Mouse (Mus musculus) intestine, embryonic 16.5 days (tissue): ENCODE measurements around the gene Akap11. TPM values are rescaled to one million over a fixed set of nuclear protein-coding genes. Genes with fewer than 3 reads are reported as not detected.

Source experiments
- ATAC-seq: fragments of 200-750 bp; cut with Nextera tagmentation; 2 replicates; pipeline ENCODE4 v1.8.0; 2017; ENCODE audit warnings: moderate TSS enrichment, moderate library complexity
- H3K27ac ChIP-seq: fragments of 300-500 bp; sonication (generic); 2 replicates; pipeline ENCODE4 v1.5.1; 2014; ENCODE audit warnings: mild to moderate bottlenecking, low read length
- H3K27me3 ChIP-seq: fragments of 300-500 bp; sonication (generic); replicated peaks from 2 replicates; pipeline ENCODE4 v1.6.1; 2014; ENCODE audit warnings: low read length, control low read depth, mixed read lengths; ENCODE audit not compliant: control insufficient read depth, insufficient read depth
- H3K36me3 ChIP-seq: fragments of 300-500 bp; sonication (generic); 2 replicates; pipeline ENCODE4 v1.6.1; 2014; ENCODE audit warnings: low read length, control low read depth; ENCODE audit not compliant: control insufficient read depth, insufficient read depth
- H3K4me1 ChIP-seq: fragments of 300-500 bp; sonication (generic); 2 replicates; pipeline ENCODE4 v1.6.1; 2014; ENCODE audit warnings: low read length, control low read depth, mixed read lengths; ENCODE audit not compliant: control insufficient read depth, insufficient read depth
- H3K4me2 ChIP-seq: fragments of 300-500 bp; sonication (generic); 2 replicates; pipeline ENCODE4 v1.6.1; 2014; ENCODE audit warnings: low read depth, low read length, control low read depth
- H3K4me3 ChIP-seq: fragments of 300-500 bp; sonication (generic); 2 replicates; pipeline ENCODE4 v1.5.1; 2014; ENCODE audit warnings: mild to moderate bottlenecking, low read length
- H3K9ac ChIP-seq: fragments of 300-500 bp; sonication (generic); 2 replicates; pipeline ENCODE4 v1.6.1; 2014; ENCODE audit warnings: low read depth, low read length
- H3K9me3 ChIP-seq: fragments of 300-500 bp; sonication (generic); 2 replicates; pipeline ENCODE4 v1.6.1; 2016; ENCODE audit warnings: low read length, control low read depth; ENCODE audit not compliant: control insufficient read depth
- WGBS: fragments of 180-500 bp; shearing (Covaris S2); extraction: QIAGEN DNeasy Blood & Tissue Kit; methylation state at CpG from one replicate; pipeline ENCODE4 v1.1.7; 2014; 5-methylcytosine and 5-hydroxymethylcytosine counted together
- polyA plus RNA-seq: library from polyadenylated mRNA; unstranded; fragments of >200 nt; fragmentation: Nextera tagmentation; extraction: Ambion mirVana; gene quantifications from 2 replicates; pipeline ENCODE4 v1.2.1, GENCODE M21; 2015

Gene Akap11
- polyA plus RNA-seq, 1 experiment from 2014 or later = 12.1 TPM

DNA sequence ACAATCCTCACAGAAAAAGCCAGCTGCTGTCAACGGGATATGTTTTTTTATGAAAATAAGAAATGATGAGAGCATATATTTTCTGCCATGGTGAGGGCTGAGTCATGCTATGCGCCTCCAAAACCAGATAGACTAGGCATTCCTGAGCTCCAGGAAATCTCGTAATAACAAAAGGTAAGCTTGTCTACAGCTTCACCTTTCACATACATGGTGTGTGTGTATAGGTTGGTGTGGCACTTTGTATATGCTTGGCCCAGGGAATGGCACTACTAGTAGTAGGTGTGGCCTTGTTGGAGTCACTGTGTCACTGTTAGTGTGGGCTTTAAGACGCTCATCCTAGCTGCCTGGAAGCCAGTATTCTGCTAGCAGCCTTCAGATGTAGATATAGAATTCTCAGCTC is 68.6 kb downstream of the Akap11 start:
- Histone ChIP-seq H3K27me3 (no peaks in the 10 kb centered on the region), H3K9ac (no peak overlapping the region), H3K27ac (no peak overlapping the region), H3K36me3 (no peaks in the 10 kb centered on the region), H3K9me3 (no peaks in the 10 kb centered on the region), H3K4me2 (no peak overlapping the region), H3K4me3 (no peak overlapping the region), H3K4me1 (no peaks in the 10 kb centered on the region)
- ATAC-seq = no peak
- WGBS = 88% methylated on average over 4 of the region's 4 CpGs

DNA sequence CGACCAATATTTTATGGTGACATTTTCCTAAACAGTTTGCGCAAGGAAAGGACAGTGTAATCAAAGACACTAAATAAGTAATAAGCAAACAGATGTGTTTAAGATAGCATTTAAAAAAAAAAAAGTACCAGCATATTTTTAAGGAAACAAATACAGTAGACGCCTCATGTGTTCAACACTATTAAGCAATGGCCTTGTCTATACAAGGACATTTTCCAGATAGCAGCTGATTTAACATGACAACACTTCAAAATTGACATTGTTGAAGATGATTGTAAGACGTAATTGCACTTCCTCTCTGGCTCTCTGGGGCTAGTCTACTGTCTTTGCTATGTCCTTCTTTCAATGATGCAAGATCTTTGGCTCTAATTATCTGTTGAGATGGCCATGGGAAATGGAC is 72.3 kb downstream of the Akap11 start:
- Histone ChIP-seq H3K27ac (no peak overlapping the region), H3K4me2 (no peak overlapping the region), H3K4me1 (no peaks in the 10 kb centered on the region), H3K36me3 (no peaks in the 10 kb centered on the region), H3K9me3 (no peaks in the 10 kb centered on the region), H3K4me3 (no peak overlapping the region), H3K27me3 (no peaks in the 10 kb centered on the region), H3K9ac (no peak overlapping the region)
- ATAC-seq = no peak
- 64% methylated on average over 4 of the region's 4 CpGs for WGBS

DNA sequence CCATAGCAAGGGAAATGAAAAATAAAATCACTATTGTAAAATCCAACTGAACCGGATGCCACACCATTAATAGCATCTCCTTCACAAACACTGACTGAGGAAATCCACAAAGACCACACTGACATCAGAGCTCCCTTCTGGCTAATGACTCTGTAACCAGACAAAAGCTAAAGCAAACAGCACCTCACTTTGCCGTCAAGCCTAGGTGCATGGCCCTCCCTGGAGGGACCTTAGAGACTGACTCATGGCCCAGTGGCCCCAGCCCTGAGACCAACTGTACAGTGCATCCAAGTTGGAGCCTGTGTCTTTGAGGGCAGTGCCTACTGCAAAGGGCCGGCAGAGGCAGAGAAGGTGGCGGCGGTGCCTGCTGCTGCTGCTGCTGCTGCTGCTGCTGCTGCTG is 77.5 kb downstream of the Akap11 start:
- H3K4me2 ChIP-seq = no peak overlapping the region
- H3K4me3 ChIP-seq = no peak overlapping the region
- H3K9me3 ChIP-seq = no peaks in the 10 kb centered on the region
- H3K36me3 ChIP-seq = no peaks in the 10 kb centered on the region
- H3K27ac ChIP-seq = no peak overlapping the region
- WGBS = 61% methylated on average over 5 of the region's 5 CpGs
- H3K4me1 ChIP-seq = no peaks in the 10 kb centered on the region
- ATAC-seq = no peak
- H3K9ac ChIP-seq = no peak overlapping the region
- H3K27me3 ChIP-seq = no peaks in the 10 kb centered on the region

DNA sequence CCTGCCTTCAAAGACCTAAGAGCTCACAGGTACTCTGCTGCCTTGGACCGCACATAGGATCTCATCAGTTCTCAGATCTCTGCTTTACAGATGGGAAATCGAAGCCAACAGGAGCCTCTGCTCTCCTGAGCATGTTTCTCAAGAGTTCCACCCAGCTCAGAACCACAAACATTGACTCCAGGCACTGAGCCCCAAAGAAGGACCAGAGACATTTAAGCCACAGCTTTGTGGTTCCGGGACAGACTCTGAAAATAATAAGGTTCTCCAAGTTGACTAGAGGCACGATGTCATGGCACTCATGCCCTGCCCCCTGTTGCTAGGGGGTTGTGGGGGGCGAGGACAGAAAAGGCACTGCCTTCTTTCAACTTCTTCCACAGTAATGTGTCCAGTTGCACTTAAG is 77.9 kb downstream of the Akap11 start:
- no peak overlapping the region for H3K9ac ChIP-seq
- no peaks in the 10 kb centered on the region for H3K36me3 ChIP-seq
- 78% methylated on average over 5 of the region's 5 CpGs for WGBS

DNA sequence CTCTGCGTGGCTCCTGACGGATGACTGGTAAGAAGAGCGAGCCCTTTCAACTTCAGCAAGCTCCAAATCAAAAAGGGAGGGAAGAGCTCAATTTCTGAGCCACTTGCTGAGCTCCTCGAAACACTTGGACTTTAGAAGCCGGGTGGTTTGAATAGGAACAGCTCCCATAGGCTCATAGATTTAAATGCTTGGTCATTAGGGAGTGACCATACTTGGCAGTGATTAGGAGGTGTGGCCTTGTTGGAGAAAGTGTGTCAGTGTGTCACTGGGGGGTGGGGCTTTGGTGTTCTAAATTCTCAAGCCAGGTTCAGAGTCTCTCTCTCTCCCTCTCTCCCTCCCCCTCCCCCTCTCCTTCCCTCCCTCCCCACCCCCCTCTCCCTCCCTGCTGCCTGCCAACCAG is 81.6 kb downstream of the Akap11 start:
- Histone ChIP-seq H3K4me3 (no peak overlapping the region), H3K36me3 (no peaks in the 10 kb centered on the region), H3K4me1 (no peaks in the 10 kb centered on the region), H3K27me3 (no peaks in the 10 kb centered on the region), H3K27ac (no peak overlapping the region), H3K9me3 (no peaks in the 10 kb centered on the region), H3K9ac (no peak overlapping the region), H3K4me2 (no peak overlapping the region)
- ATAC-seq = no peak
- 92% methylated on average over 5 of the region's 5 CpGs for WGBS

More for the DNA sequence above, 77.9 kb downstream of the Akap11 start:
- no peaks in the 10 kb centered on the region for H3K4me1 ChIP-seq
- no peak overlapping the region for H3K27ac ChIP-seq
- no peaks in the 10 kb centered on the region for H3K9me3 ChIP-seq
- H3K4me3 ChIP-seq = no peak overlapping the region
- no peak overlapping the region for H3K4me2 ChIP-seq
- ATAC-seq = no peak
- no peaks in the 10 kb centered on the region for H3K27me3 ChIP-seq

DNA sequence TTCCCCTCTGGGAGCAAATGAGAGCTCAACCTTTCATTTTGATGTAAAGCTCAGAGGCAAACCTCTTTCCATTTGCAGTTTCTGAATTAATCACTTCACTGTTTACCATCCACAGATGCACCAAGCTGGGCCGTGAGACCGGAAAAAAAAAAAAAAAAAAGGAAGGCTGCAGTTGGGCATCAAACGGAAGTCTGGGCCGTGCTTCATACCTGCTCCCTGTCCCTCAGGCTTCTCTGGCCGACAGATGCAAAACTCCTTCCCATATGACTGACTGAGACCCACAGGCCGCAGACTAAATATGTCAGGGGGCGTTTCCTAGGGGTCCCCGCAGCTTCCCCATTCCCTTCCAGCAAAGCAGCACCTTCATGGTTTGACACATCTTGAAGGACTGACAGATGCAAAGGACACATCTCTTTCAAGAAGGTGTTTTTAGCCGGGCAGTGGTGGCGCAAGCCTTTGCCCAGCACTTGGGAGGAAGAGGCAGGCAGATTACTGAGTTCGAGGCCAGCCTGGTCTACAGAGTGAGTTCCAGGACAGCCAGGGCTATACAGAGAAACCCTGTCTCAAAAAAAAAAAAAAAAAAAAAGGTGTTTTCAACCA is 87.7 kb downstream of the Akap11 start:
- Histone ChIP-seq H3K36me3 (no peaks in the 10 kb centered on the region), H3K4me2 (no peak overlapping the region), H3K4me1 (no peaks in the 10 kb centered on the region), H3K9ac (no peak overlapping the region), H3K27ac (no peak overlapping the region), H3K4me3 (no peak overlapping the region), H3K27me3 (no peaks in the 10 kb centered on the region), H3K9me3 (no peaks in the 10 kb centered on the region)
- WGBS = 82% methylated on average over 11 of the region's 11 CpGs
- ATAC-seq = no peak

DNA sequence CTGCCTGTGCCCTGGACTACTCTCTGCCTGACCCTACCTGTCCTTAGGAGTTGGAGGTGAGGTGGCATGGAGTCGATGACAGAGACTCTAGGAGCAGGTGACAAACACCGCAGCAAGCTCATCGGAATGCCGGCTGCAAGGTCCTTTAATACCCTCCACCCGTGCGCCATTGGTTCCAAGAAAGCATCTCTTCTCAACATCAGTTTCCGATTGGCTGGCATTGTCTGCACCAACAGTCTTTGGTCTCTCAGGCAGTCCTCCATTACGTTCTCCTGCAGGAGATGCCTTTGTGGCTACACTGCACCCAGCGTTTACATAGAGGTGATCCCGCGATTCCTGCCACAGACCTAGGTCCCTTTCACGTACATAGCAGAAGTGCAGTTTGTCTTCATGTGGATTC is 88.6 kb downstream of the Akap11 start:
- Histone ChIP-seq H3K9me3 (no peaks in the 10 kb centered on the region), H3K9ac (no peak overlapping the region), H3K27ac (no peak overlapping the region), H3K36me3 (no peaks in the 10 kb centered on the region), H3K4me1 (no peaks in the 10 kb centered on the region), H3K4me3 (no peak overlapping the region), H3K4me2 (no peak overlapping the region), H3K27me3 (no peaks in the 10 kb centered on the region)
- ATAC-seq = no peak
- 86% methylated on average over 12 of the region's 12 CpGs for WGBS

DNA sequence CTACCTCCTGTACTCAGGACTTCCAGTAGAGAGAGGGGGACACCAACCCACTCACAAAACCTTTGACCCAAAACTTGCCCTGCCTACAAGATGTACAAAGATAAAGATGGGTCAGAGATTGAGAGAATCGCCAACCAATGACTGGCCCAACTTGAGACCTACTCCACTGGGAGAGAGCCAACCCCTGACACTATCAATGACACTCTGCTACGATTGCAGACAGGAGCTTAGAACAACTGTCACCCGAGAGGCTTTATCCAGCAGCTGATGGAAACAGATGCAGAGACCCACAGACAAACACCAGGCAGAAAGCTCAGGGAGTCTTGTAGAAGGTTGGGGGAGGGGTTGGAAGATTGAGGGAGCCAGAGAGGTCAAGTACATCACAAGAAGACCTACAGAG is 89.1 kb downstream of the Akap11 start:
- Histone ChIP-seq H3K4me2 (no peak overlapping the region), H3K9ac (no peak overlapping the region), H3K4me3 (no peak overlapping the region), H3K27ac (no peak overlapping the region), H3K36me3 (no peaks in the 10 kb centered on the region), H3K27me3 (no peaks in the 10 kb centered on the region), H3K4me1 (no peaks in the 10 kb centered on the region), H3K9me3 (no peaks in the 10 kb centered on the region)
- WGBS = 83% methylated on average over 3 of the region's 3 CpGs
- ATAC-seq = no peak
